Mouse (Mus musculus): Measurements from ENCODE around the gene Lgals1.

Gene Lgals1

DNA sequence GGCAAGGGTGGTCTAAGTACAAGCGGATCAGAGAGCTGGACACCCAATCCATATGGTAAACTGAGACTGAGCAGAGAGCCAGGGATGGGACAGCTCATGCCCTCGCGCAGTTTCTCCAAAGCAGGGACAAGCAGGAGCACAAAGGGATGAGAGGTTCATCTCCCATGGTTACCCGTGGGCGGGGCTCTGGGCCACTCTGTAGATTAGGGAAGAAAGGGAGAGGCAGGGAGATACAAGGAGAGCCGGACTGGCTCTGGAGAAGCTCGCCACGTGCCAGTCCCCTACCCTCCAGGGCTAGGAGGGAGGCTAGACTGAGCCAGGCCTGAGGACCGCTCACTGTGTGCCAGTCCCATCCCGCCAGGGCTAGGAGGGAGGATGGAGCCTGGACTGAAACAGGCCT lies 10.8 kb downstream of the Lgals1 start:
- DNase-seq (ENCODE audit: low read depth, low spot score): no peak

DNA sequence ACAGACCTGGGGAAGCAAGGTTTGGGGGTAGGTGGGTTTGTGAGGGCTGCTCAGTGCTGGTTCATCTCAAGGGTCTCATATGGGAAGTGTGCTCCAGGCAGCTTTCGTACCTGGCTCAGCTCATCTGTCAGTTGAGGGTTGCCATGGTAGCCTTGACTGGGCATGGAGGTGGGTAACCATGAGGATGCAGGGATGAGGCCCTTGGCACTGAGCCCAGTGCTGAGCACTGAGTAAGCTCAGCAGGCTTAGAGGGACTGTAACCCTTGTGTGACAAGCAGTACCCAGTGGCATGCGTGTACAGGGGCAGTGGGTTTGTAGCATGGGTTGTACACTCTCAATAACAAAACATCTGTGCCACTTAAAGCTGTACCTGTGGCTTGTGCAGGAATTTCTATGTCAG lies 11.4 kb downstream of the Lgals1 start:
- no peak for DNase-seq (ENCODE audit: low read depth, low spot score)

DNA sequence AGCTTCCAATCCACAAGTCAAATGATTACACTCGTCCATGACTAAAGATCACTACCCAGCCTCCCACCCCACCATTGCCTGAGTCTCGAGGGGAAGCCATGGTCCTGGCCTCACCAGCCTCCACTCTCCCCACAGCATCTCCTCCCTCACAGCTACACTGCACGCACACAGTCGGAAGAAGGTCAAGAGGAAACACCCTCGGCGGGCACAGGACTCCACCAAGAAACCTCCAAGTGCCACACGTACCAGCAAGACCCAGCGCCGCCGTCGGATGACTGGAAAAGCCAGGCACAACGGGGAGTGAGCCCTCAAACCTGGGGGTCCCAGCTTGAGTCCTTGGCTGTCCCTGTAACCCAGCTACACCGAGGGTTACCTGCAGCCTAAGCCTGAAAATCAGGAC lies 13.8 kb downstream of the Lgals1 start:
- DNase-seq (ENCODE audit: low read depth, low spot score): no peak

DNA sequence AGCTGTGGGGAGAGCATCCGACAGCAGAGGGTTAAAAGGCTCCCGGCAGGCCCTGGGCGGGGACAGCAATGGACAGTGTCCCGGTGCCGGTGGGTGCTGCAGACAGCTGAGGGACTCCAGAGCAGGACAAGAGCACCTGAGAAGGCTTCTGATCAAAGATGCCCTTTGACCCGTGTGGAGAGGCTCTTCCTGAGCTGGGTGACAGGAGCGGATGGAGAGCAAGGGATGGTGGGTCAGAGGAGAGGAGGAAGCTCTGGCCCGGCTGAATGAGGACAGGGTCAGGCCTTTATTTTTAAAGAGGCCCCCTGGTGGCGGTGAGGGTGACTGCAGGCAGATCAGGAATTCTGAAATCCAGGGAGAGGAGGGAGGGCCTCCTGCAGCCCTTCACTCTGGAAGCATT lies 16.1 kb downstream of the Lgals1 start:
- no peak for DNase-seq (ENCODE audit: low read depth, low spot score)

DNA sequence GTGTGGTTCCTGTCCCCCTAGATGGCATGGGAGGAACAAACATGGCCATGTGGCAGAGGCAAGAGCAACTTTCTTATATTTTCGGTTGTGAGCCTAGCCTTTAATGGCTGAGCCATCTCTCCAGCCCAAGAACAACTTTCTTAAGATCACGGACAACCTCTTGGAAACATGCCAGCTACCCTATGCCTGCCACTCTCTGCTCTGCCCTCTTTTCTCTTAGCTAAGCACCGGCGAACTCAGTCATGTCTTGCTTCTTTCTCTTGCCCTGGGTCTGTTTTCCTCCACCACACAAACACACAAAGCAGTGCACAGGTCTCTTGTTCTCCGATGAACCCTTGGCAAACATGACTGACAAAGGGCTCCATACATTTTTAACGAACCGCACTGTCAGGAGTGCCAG lies 19.7 kb downstream of the Lgals1 start:
- DNase-seq (ENCODE audit: low read depth, low spot score): no peak

DNA sequence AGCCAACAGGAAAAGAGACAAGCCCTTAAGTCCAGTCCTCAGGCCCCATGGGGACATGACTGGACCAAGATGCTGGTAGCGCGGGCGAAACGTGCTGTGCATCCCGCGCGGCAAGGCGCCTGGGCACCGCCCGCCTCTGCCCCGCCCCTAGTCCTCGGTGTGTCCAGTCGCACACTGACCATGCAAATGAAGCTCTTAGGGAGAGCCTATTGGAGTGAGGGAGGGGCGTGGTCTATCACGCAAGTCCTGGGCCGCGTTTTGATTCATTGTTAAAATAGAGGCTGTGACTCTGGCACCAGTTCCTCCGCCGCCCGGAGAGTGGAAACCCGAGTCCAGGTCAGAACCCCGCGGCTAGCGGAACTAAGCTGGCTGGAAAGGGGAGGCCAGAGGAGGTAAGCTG lies 21.1 kb downstream of the Lgals1 start, which contains the start of gene Triobp:
Gene Triobp, plus strand, starts transcription at position 68 of the 400 bp plus-strand sequence.
- peak; percentile 90 for DNase-seq (ENCODE audit: low read depth, low spot score)

DNA sequence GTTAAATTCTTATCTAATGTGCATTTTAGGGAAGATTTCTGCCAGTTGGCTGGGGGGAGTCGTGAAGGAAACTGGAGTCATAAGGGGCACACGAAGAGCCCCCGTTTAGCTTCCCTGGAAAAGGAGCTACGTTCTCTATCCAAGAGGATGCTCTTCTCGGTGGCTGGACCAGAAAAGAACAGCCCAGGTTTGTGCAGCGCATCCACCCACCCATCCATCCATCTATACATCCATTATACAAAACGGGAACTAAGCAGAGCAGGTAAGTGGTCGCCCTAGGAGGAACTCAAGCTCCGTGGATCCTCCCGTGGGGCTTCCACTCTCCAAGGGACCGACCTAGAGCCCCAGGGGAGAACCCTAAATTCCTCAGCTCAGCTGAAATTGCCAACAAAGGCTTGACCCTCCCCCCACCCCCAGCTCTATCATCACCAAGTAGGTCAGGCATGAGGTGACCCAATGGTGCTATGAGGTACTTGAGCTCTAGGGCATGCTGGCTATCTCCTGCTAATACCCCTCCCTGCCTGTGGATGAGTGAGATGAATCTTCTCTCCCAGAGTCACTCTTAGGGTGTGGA lies 21.7 kb downstream of the Lgals1 start:
- no peak for DNase-seq (ENCODE audit: low read depth, low spot score)

DNA sequence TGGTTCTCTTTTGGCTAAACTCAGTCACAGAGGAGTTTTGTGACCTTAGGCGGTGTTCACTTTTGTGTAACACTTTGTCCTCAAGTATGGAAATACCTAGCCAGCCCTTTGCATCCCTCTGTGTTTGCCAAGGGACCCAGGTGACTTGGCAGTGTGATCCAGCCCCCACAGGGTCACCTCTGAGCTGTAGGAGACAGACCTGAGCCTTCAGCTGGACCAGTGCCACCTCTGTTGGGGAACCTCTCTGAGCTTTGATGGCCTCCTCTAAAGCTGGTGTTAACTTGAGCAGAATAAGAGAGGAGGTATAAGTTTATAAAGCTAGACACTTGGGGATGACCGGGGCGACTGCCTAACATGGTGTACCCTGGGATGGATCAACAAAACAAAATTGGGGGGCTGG lies 22.4 kb downstream of the Lgals1 start:
- no peak for DNase-seq (ENCODE audit: low read depth, low spot score)

DNA sequence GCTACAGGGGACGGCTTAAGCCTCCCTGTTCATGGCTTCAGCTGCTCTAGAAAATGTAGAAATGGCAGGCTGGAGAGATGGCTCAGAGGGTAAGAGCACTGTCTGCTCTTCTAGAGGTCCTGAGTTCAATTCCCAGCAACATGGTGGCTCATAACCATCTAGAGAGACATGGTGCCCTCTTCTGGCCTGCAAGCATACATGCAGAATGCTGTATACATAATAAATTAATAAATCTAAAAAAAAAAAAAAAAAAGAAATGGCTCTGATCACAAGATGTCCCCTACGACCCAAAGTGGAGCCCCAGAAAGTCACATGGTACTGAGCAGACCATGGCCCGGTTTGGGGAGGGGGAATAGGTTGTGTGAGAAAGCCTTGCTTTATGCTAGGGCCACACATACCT lies 29.1 kb downstream of the Lgals1 start:
- DNase-seq (ENCODE audit: low read depth, low spot score): no peak

DNA sequence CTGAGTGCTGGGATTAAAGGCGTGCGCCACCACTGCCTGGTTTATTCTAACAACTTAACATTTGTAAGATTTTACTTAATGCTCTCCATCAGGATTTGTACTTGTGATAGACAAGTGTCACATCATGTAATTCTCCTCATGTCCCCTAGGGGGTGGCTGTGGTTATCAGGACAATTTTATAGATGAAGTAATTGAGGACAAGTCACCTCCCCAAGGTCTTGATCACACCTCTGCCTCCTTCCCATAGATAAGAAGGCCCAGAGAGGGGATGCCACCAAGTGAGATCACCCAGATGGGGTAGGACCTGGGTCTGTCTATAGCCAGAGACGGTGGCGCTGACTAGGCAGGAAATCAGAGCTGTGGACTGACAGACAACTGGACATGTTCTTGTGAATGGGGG lies 29.8 kb downstream of the Lgals1 start:
- no peak for DNase-seq (ENCODE audit: low read depth, low spot score)

DNA sequence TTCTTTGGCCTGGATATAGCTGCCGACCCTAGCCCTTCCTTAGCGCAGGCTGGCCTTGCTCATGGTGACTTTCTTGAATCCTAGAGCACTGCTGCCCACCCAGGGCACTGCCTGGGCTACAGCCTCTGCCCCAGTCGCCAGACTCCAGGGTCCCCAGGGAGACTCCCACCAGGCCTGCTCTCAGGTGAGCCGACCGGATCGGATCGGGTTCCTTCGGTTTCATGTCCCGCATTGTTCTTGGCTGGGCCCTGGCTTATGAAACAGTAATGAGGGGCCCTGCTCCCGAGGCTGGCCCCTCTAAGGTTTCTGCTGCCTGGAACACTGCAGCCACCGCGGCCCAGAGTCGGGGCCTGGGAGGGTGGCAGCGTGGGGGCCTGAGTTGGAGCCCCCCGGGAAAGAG lies 30.5 kb downstream of the Lgals1 start:
- no peak for DNase-seq (ENCODE audit: low read depth, low spot score)

DNA sequence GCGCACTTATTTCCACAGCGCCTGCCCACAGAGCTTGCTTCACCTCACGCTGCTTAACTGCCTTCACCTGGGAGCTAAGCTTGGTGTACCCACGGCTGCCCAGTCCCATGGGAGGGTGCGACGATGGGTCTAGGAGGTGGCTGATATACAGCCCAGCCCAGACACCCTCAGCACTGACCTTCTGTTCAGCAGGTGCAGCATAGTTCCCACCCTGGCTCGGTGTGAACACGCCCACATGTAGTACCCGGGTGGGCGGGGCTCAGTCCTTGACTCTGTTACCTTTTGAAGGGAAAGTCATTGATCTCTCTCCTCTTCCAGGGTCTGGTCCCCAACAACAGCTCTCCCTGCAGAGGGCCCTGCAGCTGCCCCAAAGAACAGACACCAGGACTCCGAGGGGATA lies 33.0 kb downstream of the Lgals1 start:
- no peak for DNase-seq (ENCODE audit: low read depth, low spot score)

DNA sequence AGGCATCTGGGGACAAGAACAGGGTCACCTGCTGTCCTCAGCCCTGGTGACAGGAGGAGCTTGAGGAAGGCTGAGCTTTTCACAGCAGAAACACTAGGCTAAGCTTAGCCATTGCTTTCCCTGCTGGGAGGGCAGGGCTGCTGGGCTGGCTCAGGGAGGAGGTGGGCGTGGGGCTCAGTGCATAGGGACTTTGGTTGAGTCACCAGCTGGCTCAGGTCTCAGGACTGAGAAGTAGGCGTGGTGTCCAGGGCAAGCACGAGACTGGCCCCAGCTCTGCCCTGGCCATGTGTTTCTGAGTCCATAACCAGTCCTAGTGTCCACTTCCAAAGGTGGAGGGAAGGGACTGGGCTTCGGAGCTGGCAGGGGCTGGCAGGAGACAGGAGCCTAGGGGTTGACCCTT lies 33.6 kb downstream of the Lgals1 start:
- DNase-seq (ENCODE audit: low read depth, low spot score): no peak

DNA sequence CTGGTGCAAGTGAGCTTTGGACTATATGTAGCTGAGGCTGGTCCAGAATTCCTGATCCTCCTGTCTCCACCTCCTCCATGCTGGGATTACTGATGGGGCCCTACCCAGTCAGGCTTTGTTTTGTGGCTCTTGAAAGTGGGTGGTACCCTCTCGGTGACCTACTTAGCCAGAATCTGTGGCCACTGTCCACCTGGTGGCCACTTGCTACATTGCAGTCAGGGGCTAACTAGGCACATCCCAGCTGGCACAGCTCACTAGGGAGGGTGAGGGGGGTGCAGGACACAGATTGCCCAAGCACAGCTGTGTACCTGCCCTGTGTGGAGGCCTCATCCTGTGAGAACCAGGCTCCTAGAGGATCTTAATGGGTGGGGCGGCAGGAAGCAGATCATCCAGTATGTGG lies 36.4 kb downstream of the Lgals1 start:
- no peak for DNase-seq (ENCODE audit: low read depth, low spot score)

DNA sequence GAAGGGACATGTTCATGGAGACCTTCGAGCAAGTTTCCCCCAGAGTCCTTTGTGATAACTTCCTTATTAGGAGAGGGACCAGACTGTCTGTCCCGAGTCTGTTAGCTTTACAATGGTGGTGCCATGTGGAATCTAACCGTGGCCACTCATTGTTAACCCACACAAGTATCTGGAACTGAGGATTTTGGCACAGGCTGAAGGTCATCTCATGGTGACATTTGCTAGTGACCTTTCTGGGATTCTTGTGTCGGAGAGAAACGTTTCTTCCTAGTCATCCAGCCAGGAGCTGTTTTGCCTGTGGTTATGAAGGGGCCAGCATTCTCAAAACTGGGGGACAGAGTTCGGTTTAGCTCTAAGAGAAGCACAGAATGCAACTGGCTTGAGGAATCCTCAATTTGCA lies 45.1 kb downstream of the Lgals1 start:
- DNase-seq (ENCODE audit: low read depth, low spot score): no peak

DNA sequence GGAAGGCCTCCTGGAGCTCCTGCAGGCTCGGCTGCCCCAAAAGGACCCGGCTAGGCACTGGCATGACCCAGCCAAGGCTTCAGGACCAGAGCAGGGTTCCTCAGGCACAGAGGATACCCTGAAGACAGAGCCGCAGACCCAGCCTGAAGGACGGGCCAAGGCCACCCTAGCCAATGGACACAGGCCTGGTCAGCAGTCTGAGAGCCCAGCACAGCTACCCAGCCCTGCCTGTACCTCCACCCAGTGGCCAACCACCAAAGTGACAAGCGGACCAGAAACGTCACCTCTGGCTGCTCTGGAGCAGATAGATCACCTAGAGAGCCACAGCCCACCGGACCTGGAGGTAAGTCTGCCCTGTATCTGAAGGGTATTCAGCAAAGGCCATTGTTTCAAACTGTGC lies 47.4 kb downstream of the Lgals1 start:
- no peak for DNase-seq (ENCODE audit: low read depth, low spot score)

DNA sequence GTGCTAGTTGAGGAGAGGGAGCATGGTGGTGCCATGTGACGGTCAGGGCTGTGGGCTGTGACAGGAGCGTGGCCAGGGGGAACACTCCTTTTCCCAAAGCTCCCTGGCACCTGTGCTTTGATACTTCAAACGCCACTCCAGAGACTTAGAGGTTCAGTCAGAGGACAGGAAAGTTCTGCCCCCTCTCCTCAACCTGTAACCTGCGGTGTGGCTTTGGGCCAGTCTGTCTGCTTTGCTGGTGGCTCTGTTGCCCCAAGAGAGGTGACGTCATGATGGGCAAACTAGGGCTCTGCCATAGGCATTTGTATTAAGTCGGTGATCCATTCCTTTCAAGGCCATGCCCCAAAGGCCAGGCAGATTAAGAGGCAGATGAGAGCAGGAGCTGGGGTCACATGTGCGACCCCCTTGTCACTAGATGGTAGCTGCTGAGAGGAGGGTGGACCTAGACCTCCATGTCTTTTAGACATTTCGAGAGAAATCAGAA lies 51.2 kb downstream of the Lgals1 start:
- DNase-seq (ENCODE audit: low read depth, low spot score): no peak

DNA sequence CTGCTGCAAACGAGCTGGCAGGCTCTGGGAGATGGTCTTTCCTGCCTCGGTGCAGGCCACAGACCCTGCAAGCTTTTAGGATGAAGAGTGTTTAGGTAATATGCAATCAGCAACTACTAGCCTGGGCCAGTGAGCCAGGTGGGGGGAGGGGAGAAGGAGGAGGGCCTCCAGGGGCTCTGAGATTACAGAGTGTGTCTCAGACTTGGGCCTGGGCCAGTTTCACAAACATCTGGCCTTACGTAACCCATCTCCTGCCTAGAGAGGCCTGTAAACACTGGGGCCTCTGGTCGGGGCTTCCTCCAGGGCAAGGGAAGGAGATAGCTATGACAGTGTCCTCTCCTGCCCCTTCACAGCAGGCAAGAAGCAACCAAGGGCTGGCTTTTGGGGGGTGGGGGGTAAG lies 52.4 kb downstream of the Lgals1 start:
- DNase-seq (ENCODE audit: low read depth, low spot score): no peak

Measured in brain, embryonic 18.5 days (tissue).